Mouse (Mus musculus) liver, adult 10 weeks (tissue): Measurements from ENCODE around the gene Esp24. TPM values are rescaled to one million over a fixed set of nuclear protein-coding genes. Genes with fewer than 3 reads are reported as not detected.

Experiments used
- polyA plus RNA-seq: library from polyadenylated mRNA; stranded (reverse); fragments of 350-450 nt; fragmentation: Illumina TruSeq; extraction: RNeasy Lipid Tissue Mini Kit (QIAGEN cat#74804); gene quantifications from one replicate; pipeline ENCODE4 v1.2.3, GENCODE M21; 2014; ENCODE audit warnings: low read depth, low replicate concordance

The Esp24 gene
- not detected for polyA plus RNA-seq

DNA sequence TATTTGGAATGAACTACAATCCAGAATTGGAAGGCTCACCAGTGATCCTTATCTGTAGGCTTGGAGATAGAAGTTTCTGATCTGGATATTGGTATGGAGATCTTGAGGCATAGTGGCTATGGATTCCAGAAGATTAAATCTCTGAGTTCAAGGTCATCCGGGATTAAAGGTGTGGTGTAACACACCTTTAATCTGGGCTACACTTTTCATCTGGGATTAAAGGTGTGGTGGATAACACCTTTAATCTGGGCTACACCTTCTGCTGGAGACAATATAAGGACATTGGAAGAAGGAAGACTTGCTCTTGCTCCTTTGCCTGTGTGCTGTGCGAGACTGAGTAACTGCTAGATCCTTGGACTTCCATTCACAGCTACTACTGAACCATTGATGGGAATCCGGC, at the start of gene Esp24:
TSS of gene Esp24 (plus strand) at position 301 of the 400 bp plus-strand sequence.

DNA sequence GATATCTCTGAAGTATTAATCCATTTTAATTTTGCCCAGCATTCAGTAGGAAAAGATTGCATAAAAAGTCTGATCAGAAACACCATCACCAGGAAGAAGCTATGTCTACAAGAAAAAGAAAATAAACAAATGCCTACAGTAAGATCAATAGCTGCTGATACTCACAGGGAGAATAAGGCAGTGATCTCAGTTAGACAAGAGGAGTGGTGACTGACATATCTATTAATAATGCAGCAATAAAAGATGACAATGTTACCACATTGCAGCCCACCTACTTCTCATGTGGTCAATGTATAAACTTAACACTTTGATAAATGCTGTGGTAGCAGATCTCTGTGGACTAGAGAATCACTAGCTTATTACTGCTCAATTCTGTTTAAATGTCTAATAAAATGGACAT, 6.7 kb downstream of the Esp24 start, which contains the start of gene Gm21903:
TSS of gene Gm21903 (minus strand) at position 101 of the 400 bp plus-strand sequence.

GRCm38 (mm10) chr17:39076937-39077336, 40.4 kb downstream of the Esp24 start, which contains the start of gene Esp23:
Gene Esp23, minus strand, starts transcription at chr17:39077037.

Other genes starting within 250 kb of the Esp24 start
- not detected for gene Gm21903, start 6.6 kb downstream of the Esp24 start, polyA plus RNA-seq
- not detected for gene Esp23, start 40.3 kb downstream of the Esp24 start, polyA plus RNA-seq
- not detected for gene Esp22, start 58.6 kb downstream of the Esp24 start, polyA plus RNA-seq